Comparison of ENCODE assay signal across 19 mouse cellular contexts in genomic region chr5:22522612-22523011, GRCm38 (mm10). TPM values are rescaled to one million over a fixed set of nuclear protein-coding genes. Genes with fewer than 3 reads are reported as not detected.
A peak's percentile ranks its signal among the peaks of the same experiment; 100 is the strongest.
DNase-seq lines count a peak whose midpoint lies in the region; ATAC-seq and TF ChIP-seq lines count a peak whose summit lies in the region.
"Had no signal": no experiment of that assay in that cellular context is flagged by ENCODE, and none has a peak within 500 bp of the region (broad histone marks: within the 10 kb centered on the region; RNA-seq: fewer than 3 reads in every experiment).

No protein-coding gene starts in this region.

- peak; percentile 12 for DNase-seq in lung, postnatal 0 days (ENCODE audit: low spot score)
- no peak for DNase-seq in lung, postnatal 25 days (ENCODE audit: low spot score)
- DNase-seq in brain, adult 2 months (ENCODE audit: low read depth, low spot score), result peak; percentile 84
- DNase-seq in cerebellum, adult 8-10 months, result peak; percentile 58
- DNase-seq in lung, postnatal 14 days, result peak; percentile 23
- DNase-seq in heart, adult 8-10 months (ENCODE audit: low spot score), result no peak
- DNase-seq in spleen, postnatal 10 days (ENCODE audit: low spot score in 2 of 2), result no peak
- no peak for DNase-seq in thymus, postnatal 36 days
- DNase-seq: adrenal gland, postnatal 14 days; heart, postnatal 10 days; kidney, adult 18-20 months; kidney, postnatal 10 days had no signal

- H3K4me3 ChIP-seq in lung, postnatal 0 days (ENCODE audit: low read depth, low read length), result no peak overlapping the region
- H3K4me3 ChIP-seq: embryonic facial prominence, embryonic 13.5 days; forebrain, embryonic 15.5 days; hindbrain, embryonic 12.5 days; liver, embryonic 12.5 days; midbrain, embryonic 10.5 days had no signal

- H3K4me2 ChIP-seq in lung, postnatal 0 days (replicated peaks; ENCODE audit: low read depth, low read length), result no peak overlapping the region
- H3K4me2 ChIP-seq: embryonic facial prominence, embryonic 13.5 days; forebrain, embryonic 15.5 days; heart, embryonic 11.5 days; hindbrain, embryonic 12.5 days; liver, embryonic 12.5 days had no signal

- H3K36me3 ChIP-seq in lung, postnatal 0 days (ENCODE audit: insufficient read depth, low read length), result 0 out of 2 replicates have a peak, but pooled peaks cover 5% of the 10 kb centered on the region

- H3K9ac ChIP-seq in lung, postnatal 0 days (replicated peaks; ENCODE audit: low read depth), result no peak overlapping the region
- H3K9ac ChIP-seq: embryonic facial prominence, embryonic 13.5 days; forebrain, embryonic 15.5 days; hindbrain, embryonic 12.5 days; liver, embryonic 12.5 days had no signal

- no peak for TF ChIP-seq CTCF in lung, postnatal 0 days (IDR thresholded peaks at IDR 0.05)

- H3K27me3 ChIP-seq in lung, postnatal 0 days (replicated peaks; ENCODE audit: insufficient read depth, low read length), result no peaks in the 10 kb centered on the region
- H3K27me3 ChIP-seq: embryonic facial prominence, embryonic 13.5 days; forebrain, embryonic 15.5 days; hindbrain, embryonic 12.5 days; liver, embryonic 12.5 days had no signal

- WGBS in lung, postnatal 0 days, result 68% methylated on average over 4 of the region's 4 CpGs

- no peaks in the 10 kb centered on the region for H3K9me3 ChIP-seq in lung, postnatal 0 days (ENCODE audit: low read length)
- H3K9me3 ChIP-seq: embryonic facial prominence, embryonic 13.5 days; forebrain, embryonic 15.5 days; hindbrain, embryonic 12.5 days; liver, embryonic 12.5 days; midbrain, embryonic 10.5 days had no signal

- TF ChIP-seq EP300 in lung, postnatal 0 days (IDR thresholded peaks at IDR 0.05), result no peak

- H3K4me1 ChIP-seq in lung, postnatal 0 days (ENCODE audit: insufficient read depth, low read depth, low read length), result no peaks in the 10 kb centered on the region
- H3K4me1 ChIP-seq: embryonic facial prominence, embryonic 13.5 days; forebrain, embryonic 15.5 days; hindbrain, embryonic 12.5 days; liver, embryonic 12.5 days; midbrain, embryonic 10.5 days had no signal

- no peak for ATAC-seq in lung, postnatal 0 days
- ATAC-seq: activated CD4-positive, CD25-positive, alpha-beta regulatory T cell, adult 4 months; forebrain, embryonic 15.5 days; liver, embryonic 12.5 days had no signal

- no peak overlapping the region for H3K27ac ChIP-seq in lung, postnatal 0 days (ENCODE audit: low read length)
- H3K27ac ChIP-seq: embryonic facial prominence, embryonic 13.5 days; forebrain, embryonic 15.5 days; hindbrain, embryonic 12.5 days; liver, embryonic 12.5 days; midbrain, embryonic 10.5 days had no signal

RNA-seq across cellular contexts. Expression of gene Orc5, which starts 27.6 kb away (rescaled TPM):
- 22.6 and 25.0 TPM in 2 replicates for polyA plus RNA-seq in lung, postnatal 0 days (2015; fragmentation: Nextera tagmentation; extraction: Ambion mirVana)
- 1 to 10 TPM; 7.9 to 8.5 (median 8.4) TPM for total RNA-seq in heart, adult 8-10 months (2022)

Comparison
In these comparisons a context has a peak if more than half of its experiments do, and no peak if none do; other contexts are left out.
1. DNase-seq: peak in lung, postnatal 0 days (single experiment), brain, adult 2 months (single experiment), cerebellum, adult 8-10 months (single experiment) and lung, postnatal 14 days (single experiment); none in lung, postnatal 25 days (single experiment), heart, adult 8-10 months (single experiment), spleen, postnatal 10 days (0 of 2) and thymus, postnatal 36 days (0 of 2).